Mouse (Mus musculus): ENCODE results near the gene Terb1. TPM values are rescaled to one million over a fixed set of nuclear protein-coding genes. Genes with fewer than 3 reads are reported as not detected.

Gene Terb1
- polyA plus RNA-seq, 1 experiment: not detected

DNA sequence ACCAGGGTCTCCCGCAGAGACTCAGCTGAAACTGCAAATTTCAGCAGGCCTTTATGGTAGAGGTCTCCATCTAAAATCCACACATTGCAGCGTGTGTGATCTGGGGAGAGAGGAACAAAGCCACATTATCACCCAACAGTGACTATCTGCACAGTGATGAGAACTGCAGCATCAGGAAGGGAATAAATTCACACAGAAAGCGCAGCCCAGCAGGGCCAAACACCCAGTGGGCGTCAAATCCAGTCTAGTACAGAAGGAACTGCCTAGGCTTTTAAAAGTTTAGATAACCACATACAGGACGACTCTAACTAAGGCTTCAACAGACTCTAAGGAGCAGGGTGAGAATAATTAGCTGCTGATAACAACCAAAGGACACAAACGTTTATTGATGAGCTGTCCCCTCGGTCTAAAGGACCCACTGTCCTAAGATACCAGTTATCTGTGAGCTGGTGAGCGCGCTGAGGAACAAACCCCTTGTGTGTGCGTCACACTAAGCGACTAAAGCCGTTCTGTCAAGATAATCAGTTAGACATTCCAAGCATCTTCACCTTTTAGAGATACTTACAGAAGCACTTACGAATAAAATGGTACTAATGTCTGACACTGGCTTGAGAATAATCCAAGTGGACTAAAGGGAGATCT, 72.1 kb downstream of the Terb1 start:
- Histone ChIP-seq H3K4me1 (ENCODE audit: control insufficient read depth, insufficient read depth, insufficient read length, low read length) (peaks cover 16% of the 10 kb centered on the region), H3K4me3 (ENCODE audit: insufficient read depth, low read depth, low read length) (no peak overlapping the region), H3K27ac (replicated peaks; ENCODE audit: low read depth, low read length) (no peak overlapping the region)

- Histone ChIP-seq H3K4me1 (ENCODE audit: control insufficient read depth, insufficient read depth, insufficient read length, low read length) (peaks cover 16% of the 10 kb centered on the region), H3K4me3 (ENCODE audit: insufficient read depth, low read depth, low read length) (no peak overlapping the region), H3K27ac (replicated peaks; ENCODE audit: low read depth, low read length) (peak overlapping the region; percentile 93)
These were observed 73.1 kb downstream of the Terb1 start for GRCm38 (mm10) chr8:104436591-104436990.

GRCm38 (mm10) chr8:104436038-104436437, 73.7 kb downstream of the Terb1 start:
- no peak overlapping the region for H3K4me3 ChIP-seq (ENCODE audit: insufficient read depth, low read depth, low read length)
- peak overlapping the region; percentile 24; the same call in 1 of the 2 replicates for H3K27ac ChIP-seq (replicated peaks; ENCODE audit: low read depth, low read length)

GRCm38 (mm10) chr8:104434826-104435354, 74.8 kb downstream of the Terb1 start:
- Histone ChIP-seq H3K4me1 (ENCODE audit: control insufficient read depth, insufficient read depth, insufficient read length, low read length) (peaks cover 13% of the 10 kb centered on the region), H3K27ac (replicated peaks; ENCODE audit: low read depth, low read length) (no peak overlapping the region), H3K4me3 (ENCODE audit: insufficient read depth, low read depth, low read length) (no peak overlapping the region)

More at GRCm38 (mm10) chr8:104436038-104436437, 73.7 kb downstream of the Terb1 start:
- H3K4me1 ChIP-seq (ENCODE audit: control insufficient read depth, insufficient read depth, insufficient read length, low read length): peaks cover 13% of the 10 kb centered on the region

- H3K4me1 ChIP-seq (ENCODE audit: control insufficient read depth, insufficient read depth, insufficient read length, low read length): peaks cover 13% of the 10 kb centered on the region
- H3K4me3 ChIP-seq (ENCODE audit: insufficient read depth, low read depth, low read length): no peak overlapping the region
- H3K27ac ChIP-seq (replicated peaks; ENCODE audit: low read depth, low read length): no peak overlapping the region
These were observed 75.4 kb downstream of the Terb1 start for GRCm38 (mm10) chr8:104434275-104434674.

- H3K27ac ChIP-seq (replicated peaks; ENCODE audit: low read depth, low read length): no peak overlapping the region
- no peak overlapping the region for H3K4me3 ChIP-seq (ENCODE audit: insufficient read depth, low read depth, low read length)
- peaks cover 13% of the 10 kb centered on the region for H3K4me1 ChIP-seq (ENCODE audit: control insufficient read depth, insufficient read depth, insufficient read length, low read length)
These were observed 76.4 kb downstream of the Terb1 start for GRCm38 (mm10) chr8:104433191-104433842.

GRCm38 (mm10) chr8:104432656-104433055, 77.1 kb downstream of the Terb1 start:
- no peak overlapping the region for H3K27ac ChIP-seq (replicated peaks; ENCODE audit: low read depth, low read length)
- H3K4me3 ChIP-seq (ENCODE audit: insufficient read depth, low read depth, low read length): no peak overlapping the region
- peaks cover 13% of the 10 kb centered on the region for H3K4me1 ChIP-seq (ENCODE audit: control insufficient read depth, insufficient read depth, insufficient read length, low read length)

GRCm38 (mm10) chr8:104430230-104430629, 79.5 kb downstream of the Terb1 start:
- H3K4me3 ChIP-seq (ENCODE audit: insufficient read depth, low read depth, low read length): no peak overlapping the region
- H3K4me1 ChIP-seq (ENCODE audit: control insufficient read depth, insufficient read depth, insufficient read length, low read length): peaks cover 5% of the 10 kb centered on the region
- no peak overlapping the region for H3K27ac ChIP-seq (replicated peaks; ENCODE audit: low read depth, low read length)

GRCm38 (mm10) chr8:104427703-104428102, 82.0 kb downstream of the Terb1 start:
- Histone ChIP-seq H3K4me3 (ENCODE audit: insufficient read depth, low read depth, low read length) (no peak overlapping the region), H3K27ac (replicated peaks; ENCODE audit: low read depth, low read length) (no peak overlapping the region), H3K4me1 (ENCODE audit: control insufficient read depth, insufficient read depth, insufficient read length, low read length) (no peaks in the 10 kb centered on the region)

- H3K4me3 ChIP-seq (ENCODE audit: insufficient read depth, low read depth, low read length): no peak overlapping the region
- H3K4me1 ChIP-seq (ENCODE audit: control insufficient read depth, insufficient read depth, insufficient read length, low read length): no peaks in the 10 kb centered on the region
- no peak overlapping the region for H3K27ac ChIP-seq (replicated peaks; ENCODE audit: low read depth, low read length)
These were observed 87.4 kb downstream of the Terb1 start for GRCm38 (mm10) chr8:104422313-104422712.

GRCm38 (mm10) chr8:104416022-104416421, 93.7 kb downstream of the Terb1 start:
- Histone ChIP-seq H3K4me1 (ENCODE audit: control insufficient read depth, insufficient read depth, insufficient read length, low read length) (no peaks in the 10 kb centered on the region), H3K4me3 (ENCODE audit: insufficient read depth, low read depth, low read length) (no peak overlapping the region), H3K27ac (replicated peaks; ENCODE audit: low read depth, low read length) (no peak overlapping the region)

DNA sequence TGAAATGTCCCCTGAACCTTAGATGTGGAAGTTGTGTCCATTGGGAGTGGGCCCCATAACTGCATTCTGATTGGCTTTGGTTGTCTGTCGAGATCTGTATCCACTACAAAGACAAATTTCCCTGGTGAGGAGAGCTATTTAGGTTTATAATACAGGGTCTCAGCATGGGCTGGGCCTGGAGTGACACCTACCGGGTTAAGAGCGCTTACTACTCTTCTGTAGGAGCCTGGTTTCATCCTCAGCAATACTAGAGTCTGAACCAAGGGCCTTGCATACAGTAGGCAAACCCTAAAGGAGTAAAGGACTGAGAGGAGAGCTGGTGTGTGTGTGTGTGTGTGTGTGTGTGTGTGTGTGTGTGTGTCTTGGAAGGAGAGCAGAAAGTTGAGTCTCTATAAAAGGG, 95.5 kb downstream of the Terb1 start:
- Histone ChIP-seq H3K4me1 (ENCODE audit: control insufficient read depth, insufficient read depth, insufficient read length, low read length) (no peaks in the 10 kb centered on the region), H3K4me3 (ENCODE audit: insufficient read depth, low read depth, low read length) (no peak overlapping the region), H3K27ac (replicated peaks; ENCODE audit: low read depth, low read length) (no peak overlapping the region)

DNA sequence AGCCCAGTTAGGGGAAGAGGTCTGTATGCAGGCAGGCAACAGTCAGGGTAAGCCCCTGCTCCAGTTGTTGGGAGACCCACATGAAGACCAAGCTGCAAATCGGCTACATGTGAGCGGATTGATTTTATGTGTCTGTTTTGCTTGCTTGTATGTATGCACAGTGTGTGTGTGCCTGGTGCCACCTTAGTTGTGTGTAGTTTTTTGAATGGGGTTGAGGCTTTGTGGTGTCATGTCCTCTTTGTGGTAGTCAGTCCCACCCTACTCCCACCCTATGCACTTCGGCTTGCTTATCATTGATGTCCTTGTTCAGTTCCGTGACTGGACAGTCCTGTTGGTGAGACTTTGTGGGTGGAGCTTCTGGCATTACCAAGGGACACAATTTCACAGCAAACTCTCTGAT, 95.9 kb downstream of the Terb1 start:
- Histone ChIP-seq H3K4me3 (ENCODE audit: insufficient read depth, low read depth, low read length) (no peak overlapping the region), H3K27ac (replicated peaks; ENCODE audit: low read depth, low read length) (no peak overlapping the region), H3K4me1 (ENCODE audit: control insufficient read depth, insufficient read depth, insufficient read length, low read length) (peaks cover 3% of the 10 kb centered on the region; the same call in 1 of the 2 replicates)

- no peak overlapping the region for H3K4me3 ChIP-seq (ENCODE audit: insufficient read depth, low read depth, low read length)
- H3K27ac ChIP-seq (replicated peaks; ENCODE audit: low read depth, low read length): no peak overlapping the region
- H3K4me1 ChIP-seq (ENCODE audit: control insufficient read depth, insufficient read depth, insufficient read length, low read length): peaks cover 3% of the 10 kb centered on the region; the same call in 1 of the 2 replicates
These were observed 96.7 kb downstream of the Terb1 start for GRCm38 (mm10) chr8:104412805-104413532.

GRCm38 (mm10) chr8:104411972-104412371, 97.7 kb downstream of the Terb1 start:
- Histone ChIP-seq H3K27ac (replicated peaks; ENCODE audit: low read depth, low read length) (no peak overlapping the region), H3K4me3 (ENCODE audit: insufficient read depth, low read depth, low read length) (no peak overlapping the region)

More at GRCm38 (mm10) chr8:104411972-104412371, 97.7 kb downstream of the Terb1 start:
- H3K4me1 ChIP-seq (ENCODE audit: control insufficient read depth, insufficient read depth, insufficient read length, low read length): peaks cover 3% of the 10 kb centered on the region; the same call in 1 of the 2 replicates
